Mouse (Mus musculus) lung, embryonic 16.5 days (tissue): ENCODE results near the gene Zfp653. TPM values are rescaled to one million over a fixed set of nuclear protein-coding genes. Genes with fewer than 3 reads are reported as not detected.

Source experiments
- ATAC-seq: fragments of 200-750 bp; cut with Nextera tagmentation; 2 replicates; pipeline ENCODE4 v1.8.0; 2017; ENCODE audit warnings: low read depth, mild to moderate bottlenecking, moderate library complexity
- H3K27ac ChIP-seq: fragments of 300-500 bp; sonication (generic); 2 replicates; pipeline ENCODE4 v1.5.1; 2014; ENCODE audit warnings: mild to moderate bottlenecking, control low read depth, low read length
- H3K27me3 ChIP-seq: fragments of 300-500 bp; sonication (generic); 2 replicates; pipeline ENCODE4 v1.6.1; 2014; ENCODE audit warnings: low read depth, low read length, mixed read lengths; ENCODE audit not compliant: control insufficient read depth, insufficient read depth
- H3K36me3 ChIP-seq: fragments of 300-500 bp; sonication (generic); 2 replicates; pipeline ENCODE4 v1.6.1; 2014; ENCODE audit warnings: low read length; ENCODE audit not compliant: control insufficient read depth, insufficient read depth
- H3K4me1 ChIP-seq: fragments of 300-500 bp; sonication (generic); replicated peaks from 2 replicates; pipeline ENCODE4 v1.6.1; 2014; ENCODE audit warnings: low read length, mixed read lengths; ENCODE audit not compliant: control insufficient read depth, insufficient read depth
- H3K4me2 ChIP-seq: fragments of 300-500 bp; sonication (generic); 2 replicates; pipeline ENCODE4 v1.6.1; 2014; ENCODE audit warnings: low read depth, low read length, control low read depth
- H3K4me3 ChIP-seq: fragments of 300-500 bp; sonication (generic); 2 replicates; pipeline ENCODE4 v1.5.1; 2014; ENCODE audit warnings: mild to moderate bottlenecking, low read length, control low read depth
- H3K9ac ChIP-seq: fragments of 300-500 bp; sonication (generic); 2 replicates; pipeline ENCODE4 v1.6.1; 2014; ENCODE audit warnings: low read length, control low read depth
- H3K9me3 ChIP-seq: fragments of 300-500 bp; sonication (generic); 2 replicates; pipeline ENCODE4 v1.6.1; 2016; ENCODE audit warnings: low read length; ENCODE audit not compliant: control insufficient read depth
- WGBS: fragments of 180-500 bp; shearing (Covaris S2); extraction: QIAGEN DNeasy Blood & Tissue Kit; methylation state at CpG from one replicate; pipeline ENCODE4 v1.1.7; 2014; 5-methylcytosine and 5-hydroxymethylcytosine counted together
- polyA plus RNA-seq: library from polyadenylated mRNA; unstranded; fragments of >200 nt; fragmentation: Nextera tagmentation; extraction: Ambion mirVana; gene quantifications from 2 replicates; pipeline ENCODE4 v1.2.1, GENCODE M21; 2015

The Zfp653 gene
- polyA plus RNA-seq, 1 experiment from 2014 or later, result 12.8 TPM

GRCm38 (mm10) chr9:22098993-22099696 is 28.0 kb upstream of the Zfp653 start, which contains the start of gene Cnn1:
TSS of gene Cnn1 (plus strand) at chr9:22099216.
- Histone ChIP-seq H3K4me1 (no peaks in the 10 kb centered on the region; the same call in 1 of the 2 replicates), H3K27ac (no peak within 1 kb of the TSS), H3K36me3 (no peaks in the 10 kb centered on the region), H3K27me3 (peaks cover 9% of the 10 kb centered on the region; the same call in 1 of the 2 replicates), H3K4me2 (peak within 1 kb of the TSS; percentile 14; the same call in 1 of the 2 replicates), H3K4me3 (no peak within 1 kb of the TSS), H3K9me3 (no peaks in the 10 kb centered on the region), H3K9ac (no peak within 1 kb of the TSS)
- WGBS, result 4% methylated on average over 14 of the region's 14 CpGs
- ATAC-seq, result peak; percentile 39

GRCm38 (mm10) chr9:22095854-22096307 is 24.7 kb upstream of the Zfp653 start:
- ATAC-seq, result peak; percentile 81
- H3K4me2 ChIP-seq, result peak overlapping the region; percentile 69
- peak overlapping the region; percentile 66 for H3K9ac ChIP-seq
- WGBS, result under 1% methylated on average over 24 of the region's 24 CpGs
- H3K36me3 ChIP-seq, result no peaks in the 10 kb centered on the region
- no peak overlapping the region for H3K27ac ChIP-seq
- no peaks in the 10 kb centered on the region; the same call in 1 of the 2 replicates for H3K4me1 ChIP-seq
- peak overlapping the region; percentile 48 for H3K4me3 ChIP-seq
- peaks cover 9% of the 10 kb centered on the region; the same call in 1 of the 2 replicates for H3K27me3 ChIP-seq
- no peaks in the 10 kb centered on the region for H3K9me3 ChIP-seq

DNA sequence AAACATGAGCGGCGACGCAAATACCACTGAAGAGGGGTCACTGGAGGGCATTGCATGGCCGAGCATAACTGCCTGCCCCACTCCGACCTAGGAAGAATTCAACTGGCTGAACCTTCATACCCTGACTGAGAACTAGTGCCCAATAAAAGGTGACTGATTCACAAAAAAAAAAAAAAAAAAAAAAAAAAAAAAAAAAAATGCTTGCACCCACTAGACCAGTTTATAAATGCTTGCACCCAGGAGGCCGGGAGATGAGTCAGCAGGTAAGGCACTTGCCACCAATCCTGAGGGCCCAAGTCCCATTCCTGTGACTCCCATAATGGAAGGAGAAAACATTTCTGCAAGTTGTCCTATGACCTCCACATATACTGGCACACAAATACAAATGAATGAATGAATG is 21.6 kb upstream of the Zfp653 start:
- Histone ChIP-seq H3K9ac (no peak overlapping the region), H3K27me3 (no peaks in the 10 kb centered on the region), H3K27ac (no peak overlapping the region), H3K36me3 (no peaks in the 10 kb centered on the region), H3K4me2 (no peak overlapping the region), H3K4me3 (no peak overlapping the region), H3K4me1 (no peaks in the 10 kb centered on the region; the same call in 1 of the 2 replicates), H3K9me3 (no peaks in the 10 kb centered on the region)
- no peak for ATAC-seq
- 79% methylated on average over 6 of the region's 6 CpGs for WGBS

DNA sequence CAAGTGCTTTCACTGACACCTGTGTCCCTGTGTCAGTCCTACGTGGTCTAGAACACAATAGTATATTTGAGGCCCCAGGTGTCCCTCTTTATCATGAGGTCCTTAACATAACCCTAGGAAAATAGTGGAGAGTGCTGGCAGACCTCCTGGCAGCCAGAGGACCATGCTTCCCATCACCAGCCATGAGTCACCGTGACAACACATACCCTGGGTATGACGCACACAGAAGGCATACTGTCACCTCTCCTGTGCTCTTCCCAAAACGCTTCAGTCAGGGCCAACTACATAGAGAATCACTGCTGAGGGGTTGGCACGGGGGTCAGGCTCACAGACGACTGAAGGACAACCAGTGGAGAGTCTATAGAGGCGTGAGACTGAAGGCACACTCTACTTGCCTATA is 18.8 kb upstream of the Zfp653 start:
- Histone ChIP-seq H3K36me3 (no peaks in the 10 kb centered on the region), H3K4me2 (no peak overlapping the region), H3K4me1 (0 out of 2 replicates have a peak, but pooled peaks cover 4% of the 10 kb centered on the region), H3K9ac (no peak overlapping the region), H3K27me3 (no peaks in the 10 kb centered on the region), H3K4me3 (no peak overlapping the region), H3K27ac (no peak overlapping the region), H3K9me3 (no peaks in the 10 kb centered on the region)
- WGBS, result 70% methylated on average over 7 of the region's 7 CpGs
- ATAC-seq, result no peak

DNA sequence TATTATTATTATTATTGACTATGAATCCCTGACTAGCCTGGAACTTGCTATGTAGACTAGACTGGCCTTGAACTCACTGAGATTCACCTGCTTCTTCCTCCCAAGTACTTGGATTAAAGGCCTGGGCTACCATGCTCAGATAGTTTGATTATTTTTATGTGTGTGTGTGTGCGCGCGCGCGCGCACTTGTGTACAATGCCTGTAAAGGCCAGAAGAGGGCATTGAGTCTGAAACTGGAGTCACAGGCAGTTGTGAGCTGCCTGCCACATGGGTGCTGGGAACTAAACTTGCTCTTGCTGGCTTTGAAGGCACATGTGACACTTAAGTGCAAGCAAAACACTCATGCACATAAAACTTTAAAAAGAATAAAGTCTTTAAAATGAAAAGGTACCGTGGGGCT is 18.1 kb upstream of the Zfp653 start:
- WGBS, result 95% methylated on average over 7 of the region's 7 CpGs
- no peaks in the 10 kb centered on the region for H3K9me3 ChIP-seq

DNA sequence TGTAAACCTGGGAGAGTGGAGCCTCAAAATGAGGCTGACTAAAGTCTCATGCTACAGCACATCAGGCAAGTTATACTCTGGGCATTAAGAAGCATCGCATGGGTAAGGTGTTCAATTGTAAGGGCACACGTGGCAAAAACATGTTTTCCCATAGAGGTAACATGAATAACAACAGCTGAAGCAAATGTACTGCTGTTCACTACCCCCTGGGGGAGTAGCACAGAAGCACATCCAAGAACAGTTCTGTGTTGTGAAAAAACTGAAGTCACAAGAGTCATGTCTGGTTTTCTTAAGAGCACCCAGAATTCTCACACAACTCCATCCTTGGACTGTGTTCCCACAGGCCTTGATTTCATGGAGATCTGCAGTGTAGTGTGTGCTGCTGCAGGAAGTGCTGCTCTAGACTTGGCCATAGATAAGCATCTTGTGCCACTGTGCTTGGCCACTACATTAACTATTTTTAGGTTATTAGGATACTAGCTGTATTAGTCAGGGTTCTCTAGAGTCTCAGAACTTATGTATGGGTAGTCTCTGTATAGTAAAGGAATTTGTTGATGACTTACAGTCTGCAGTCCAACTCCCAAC is 15.9 kb upstream of the Zfp653 start:
- no peak overlapping the region for H3K4me3 ChIP-seq
- 81% methylated on average over 2 of the region's 2 CpGs for WGBS
- no peaks in the 10 kb centered on the region for H3K27me3 ChIP-seq
- no peak for ATAC-seq
- no peak overlapping the region for H3K27ac ChIP-seq
- no peaks in the 10 kb centered on the region for H3K36me3 ChIP-seq
- H3K4me2 ChIP-seq, result no peak overlapping the region
- 0 out of 2 replicates have a peak, but pooled peaks cover 4% of the 10 kb centered on the region for H3K4me1 ChIP-seq
- H3K9ac ChIP-seq, result no peak overlapping the region
- H3K9me3 ChIP-seq, result no peaks in the 10 kb centered on the region

More for the DNA sequence above, 18.1 kb upstream of the Zfp653 start:
- Histone ChIP-seq H3K36me3 (no peaks in the 10 kb centered on the region), H3K9ac (no peak overlapping the region), H3K27ac (no peak overlapping the region), H3K4me1 (0 out of 2 replicates have a peak, but pooled peaks cover 4% of the 10 kb centered on the region), H3K4me3 (no peak overlapping the region), H3K27me3 (no peaks in the 10 kb centered on the region), H3K4me2 (no peak overlapping the region)
- ATAC-seq, result no peak

- H3K9ac ChIP-seq, result peak overlapping the region; percentile 76
- H3K9me3 ChIP-seq, result no peaks in the 10 kb centered on the region
- H3K4me2 ChIP-seq, result peak overlapping the region; percentile 67
- ATAC-seq, result no peak
- peak overlapping the region; percentile 90 for H3K4me3 ChIP-seq
- WGBS, result 29% methylated on average over 6 of the region's 6 CpGs
- peak overlapping the region; percentile 75 for H3K27ac ChIP-seq
- H3K36me3 ChIP-seq, result no peaks in the 10 kb centered on the region
- 0 out of 2 replicates have a peak, but pooled peaks cover 4% of the 10 kb centered on the region for H3K4me1 ChIP-seq
- H3K27me3 ChIP-seq, result no peaks in the 10 kb centered on the region
Measured at GRCm38 (mm10) chr9:22086012-22086411, 14.8 kb upstream of the Zfp653 start.

GRCm38 (mm10) chr9:22085022-22085834 is 14.1 kb upstream of the Zfp653 start, which contains the start of gene Ecsit:
TSS of gene Ecsit (minus strand) at chr9:22085438.
- peak; percentile 99 for ATAC-seq
- no peaks in the 10 kb centered on the region for H3K27me3 ChIP-seq
- H3K9me3 ChIP-seq, result no peaks in the 10 kb centered on the region
- H3K36me3 ChIP-seq, result no peaks in the 10 kb centered on the region
- WGBS, result under 1% methylated on average over 48 of the region's 48 CpGs
- peak within 1 kb of the TSS; percentile 76 for H3K9ac ChIP-seq
- H3K27ac ChIP-seq, result peak within 1 kb of the TSS; percentile 75
- H3K4me3 ChIP-seq, result peak within 1 kb of the TSS; percentile 90
- peak within 1 kb of the TSS; percentile 82 for H3K4me2 ChIP-seq
- H3K4me1 ChIP-seq, result 0 out of 2 replicates have a peak, but pooled peaks cover 4% of the 10 kb centered on the region
